Mouse (Mus musculus): ENCODE results near the gene Arfgef3.
"Not testable (repeated sequence)": the region's sequence is repeated elsewhere in the genome, so short reads cannot be mapped to it uniquely, and the experiment has no call there.

Arfgef3 gene

DNA sequence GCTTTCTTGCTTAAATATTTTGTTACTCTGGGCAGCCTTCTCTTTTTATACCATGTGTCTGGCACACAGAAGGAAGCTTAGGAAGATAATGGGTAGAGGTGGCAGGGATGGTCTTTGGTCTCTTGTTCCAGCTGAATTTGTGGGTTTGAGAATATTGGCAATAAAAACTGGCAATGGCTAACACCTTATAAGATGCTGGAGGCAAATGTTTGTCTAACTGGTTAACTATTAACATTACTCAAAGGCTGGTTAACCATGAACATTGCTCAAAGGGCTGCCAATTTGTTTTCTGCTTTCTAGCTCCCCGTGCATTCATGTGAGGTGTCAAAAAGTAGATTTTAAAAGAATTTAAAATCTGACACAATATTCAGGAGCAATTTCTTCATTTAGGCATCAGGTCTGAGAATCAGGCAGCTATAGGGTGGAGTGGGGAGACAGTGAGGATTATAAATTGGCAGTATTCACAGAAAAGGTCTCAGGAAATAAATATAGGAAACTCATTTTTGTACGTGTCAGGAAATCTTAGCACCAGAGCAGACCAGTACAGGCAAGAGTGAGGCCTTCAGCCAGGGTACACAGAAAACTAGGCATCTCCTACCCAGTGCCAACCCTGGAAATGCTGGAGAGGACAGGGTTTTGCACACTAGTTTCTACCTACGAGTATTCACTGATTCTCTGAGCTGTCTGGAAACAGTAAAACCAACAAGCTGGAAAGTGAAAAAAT, 62.9 kb downstream of the Arfgef3 start:
- DNase-seq = no peak

DNA sequence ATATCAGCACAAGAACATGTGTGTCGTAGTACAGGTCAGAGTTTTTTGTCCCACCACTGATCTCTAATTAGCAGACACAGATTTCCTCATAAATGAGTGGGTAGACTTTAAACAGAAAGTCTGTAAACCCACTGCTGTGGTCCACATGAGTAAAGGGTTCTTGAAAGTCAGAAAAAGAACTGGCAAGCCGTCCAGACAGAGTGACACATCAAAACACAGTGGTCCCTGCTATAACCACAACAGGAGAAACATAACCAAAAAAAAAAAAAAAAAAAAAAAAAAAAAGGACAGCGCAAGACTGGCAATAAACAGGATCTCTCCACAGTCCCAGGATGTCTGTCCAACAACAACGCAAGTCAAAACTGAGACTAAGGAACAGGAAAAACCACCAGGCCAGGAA, 64.9 kb downstream of the Arfgef3 start:
- no peak for DNase-seq

DNA sequence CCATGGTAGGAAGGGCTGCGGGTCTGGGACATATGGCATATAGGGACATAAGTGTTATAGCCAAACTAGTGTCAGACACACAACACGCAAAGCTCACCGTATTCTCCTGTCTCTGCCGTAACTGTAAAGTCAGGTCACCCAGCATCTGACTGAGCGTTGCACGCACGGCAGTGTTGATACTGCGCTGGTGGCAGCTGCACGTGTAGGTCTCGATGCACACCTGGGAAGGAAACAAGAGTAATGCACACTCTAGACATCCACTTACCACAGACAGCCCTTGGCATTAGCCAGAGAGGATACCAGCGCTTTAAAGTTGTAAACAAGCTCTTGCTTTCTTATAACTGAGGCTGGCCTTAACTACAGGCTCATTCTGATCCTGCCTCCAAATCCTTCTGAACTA, 79.0 kb downstream of the Arfgef3 start:
- DNase-seq = no peak

DNA sequence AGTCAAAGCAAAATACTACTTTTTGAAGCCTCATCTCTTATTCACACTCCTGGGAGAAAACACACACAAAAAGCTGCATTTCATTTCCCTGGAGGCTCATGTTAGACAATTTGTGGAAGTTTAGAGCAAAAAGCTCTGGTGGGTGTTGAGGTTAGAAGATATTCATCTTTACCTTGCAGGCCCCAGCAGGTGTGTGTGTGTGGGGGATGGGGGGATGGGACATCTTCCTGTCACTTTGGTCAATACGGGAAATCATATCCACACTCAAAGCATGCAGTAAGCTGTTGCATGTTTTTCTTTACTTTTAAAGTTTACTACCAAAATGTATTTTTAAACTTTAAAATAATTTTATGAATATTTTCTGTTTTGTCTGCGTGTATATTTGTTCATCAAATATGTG, 79.7 kb downstream of the Arfgef3 start:
- DNase-seq = no peak

DNA sequence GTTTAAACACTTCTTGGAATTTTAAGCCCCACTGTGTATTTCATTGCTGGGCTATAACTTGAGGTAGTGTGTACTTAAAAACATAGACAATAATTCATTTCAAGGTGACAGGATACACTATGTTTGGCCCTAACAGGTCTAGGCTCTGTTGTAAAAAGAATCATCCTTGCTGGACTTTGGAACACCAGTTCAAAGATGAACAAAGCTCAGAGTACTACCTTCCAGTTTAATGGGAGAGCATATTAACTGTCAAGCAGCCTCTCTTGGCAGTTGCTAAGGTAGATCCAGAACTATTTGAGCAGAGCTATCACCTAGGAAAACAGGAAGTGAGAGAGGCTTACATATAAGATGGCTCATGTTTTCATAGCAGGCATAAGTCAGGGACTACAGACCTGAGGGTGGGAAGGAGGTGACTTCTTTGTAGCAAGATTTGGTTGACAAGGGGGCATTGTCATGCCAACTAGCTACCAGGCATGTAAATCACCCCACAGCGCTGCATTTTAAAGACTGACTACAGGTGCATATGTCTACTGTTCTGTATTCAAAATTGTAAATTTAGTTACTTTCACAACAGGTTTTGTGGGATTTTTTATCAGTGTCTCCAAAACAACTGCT, 82.0 kb downstream of the Arfgef3 start:
- DNase-seq = no peak

DNA sequence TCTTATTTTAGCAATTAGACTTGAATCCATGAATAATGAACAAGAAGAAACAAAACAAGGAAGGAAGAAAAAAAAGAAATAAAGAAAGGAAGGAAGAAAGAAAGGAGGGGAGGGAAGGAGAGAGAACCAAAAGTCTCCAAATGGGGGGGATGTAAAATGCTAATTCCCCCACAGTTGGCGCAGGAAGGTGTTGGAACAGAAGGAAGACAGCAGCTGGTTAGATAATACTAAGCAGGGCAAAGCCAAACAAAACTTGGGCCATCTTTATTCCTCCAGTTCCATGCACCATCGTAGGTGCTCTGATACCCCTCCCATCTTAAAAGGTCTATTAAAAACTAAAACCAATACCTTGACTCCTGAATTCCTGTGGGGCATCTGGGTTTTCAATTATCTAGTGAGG, 82.8 kb downstream of the Arfgef3 start:
- no peak for DNase-seq

DNA sequence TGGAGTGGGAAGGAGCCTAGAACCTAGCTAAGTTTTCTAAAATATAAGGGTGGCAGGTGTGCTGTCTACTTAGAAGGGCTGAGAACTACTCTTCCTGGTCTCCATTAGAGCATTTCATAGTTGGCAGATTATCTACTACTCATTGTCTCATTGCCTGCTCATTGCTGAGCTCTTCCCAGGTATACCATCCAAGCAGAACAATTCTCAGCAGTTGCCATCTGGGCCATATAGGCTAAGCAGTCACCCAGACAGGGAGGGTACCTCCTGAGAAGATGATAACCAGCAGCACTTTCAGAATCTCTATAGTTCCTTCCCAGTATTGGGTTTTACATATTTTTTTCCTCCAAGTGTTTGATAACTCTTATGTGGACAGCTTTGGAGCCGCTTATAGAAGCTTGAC, 86.2 kb downstream of the Arfgef3 start:
- DNase-seq = no peak

DNA sequence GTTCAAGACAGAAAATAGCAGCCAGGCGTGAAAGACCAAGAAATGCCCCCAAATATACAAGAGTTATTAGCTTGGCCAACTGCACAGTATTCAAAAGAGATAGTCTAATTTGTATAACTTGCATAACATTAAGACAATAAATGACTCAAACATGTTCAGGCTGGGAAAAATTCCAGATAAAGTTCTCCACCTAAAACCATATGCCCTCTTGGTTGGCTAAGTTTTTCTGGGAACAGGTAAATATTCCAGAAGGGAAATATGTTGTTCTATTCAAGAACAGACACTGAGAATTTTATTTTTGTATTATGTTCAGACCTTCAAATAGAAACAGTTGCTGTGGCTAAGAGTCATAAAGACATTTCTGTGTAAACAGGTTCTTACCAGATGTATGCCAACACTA, 96.7 kb downstream of the Arfgef3 start:
- DNase-seq = no peak

DNA sequence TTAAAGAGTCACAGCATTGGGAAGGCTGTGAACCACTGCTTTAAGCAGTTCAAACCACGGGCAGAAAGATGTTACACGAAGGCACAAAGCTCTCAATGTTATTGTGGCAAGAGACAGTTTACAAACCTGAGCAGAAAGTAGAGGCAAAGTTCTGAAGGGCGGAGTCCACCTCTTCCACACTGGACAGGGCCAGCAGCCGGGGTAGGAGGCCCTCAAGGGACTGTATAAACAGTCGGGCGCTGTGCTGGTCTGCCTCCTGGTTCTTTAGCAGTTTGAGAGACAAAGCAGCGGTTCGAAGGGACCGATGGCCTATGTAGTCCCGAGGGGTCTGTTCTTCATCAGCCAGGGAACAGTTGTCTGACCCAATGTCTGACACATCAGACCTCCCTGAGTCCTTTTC, 97.7 kb downstream of the Arfgef3 start:
- no peak for DNase-seq

DNA sequence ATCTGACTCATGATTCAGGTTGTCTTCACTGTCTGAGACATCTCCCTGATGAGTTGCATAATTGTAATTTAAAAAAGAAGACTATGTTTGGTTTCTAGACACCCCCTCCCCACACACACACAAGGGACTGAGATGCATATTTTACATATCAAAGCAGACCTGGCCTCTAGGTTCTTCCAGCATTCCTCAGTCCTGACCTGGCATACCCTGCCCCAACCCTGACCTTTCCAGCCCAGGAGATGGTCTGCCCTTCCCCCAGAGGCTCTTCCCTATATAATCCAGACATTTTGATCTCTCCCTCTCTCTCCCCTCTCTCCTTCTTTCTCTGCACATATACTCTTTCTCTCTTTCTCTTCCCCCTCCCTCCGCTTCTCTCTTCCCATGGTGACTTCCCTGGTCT, 99.4 kb downstream of the Arfgef3 start:
- no peak for DNase-seq

DNA sequence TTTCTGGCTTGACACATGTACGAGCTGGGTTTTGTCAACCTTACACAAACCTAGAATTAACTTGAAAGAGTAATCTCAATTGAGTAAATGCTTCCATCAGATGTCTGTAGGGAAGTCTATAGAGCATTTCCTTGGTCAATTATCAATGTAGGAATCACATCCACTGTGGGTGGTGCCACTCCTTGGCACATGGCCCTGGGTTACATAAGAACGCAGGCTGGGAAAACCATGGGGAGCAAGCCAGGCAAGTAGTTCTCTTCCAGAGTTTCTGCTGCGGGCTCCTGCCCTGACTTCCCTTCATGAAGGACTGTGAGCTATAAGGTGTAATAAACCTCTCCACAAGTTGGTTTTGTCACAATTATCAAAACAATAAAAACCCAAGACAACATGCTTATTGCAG, 100.2 kb downstream of the Arfgef3 start:
- no peak for DNase-seq

DNA sequence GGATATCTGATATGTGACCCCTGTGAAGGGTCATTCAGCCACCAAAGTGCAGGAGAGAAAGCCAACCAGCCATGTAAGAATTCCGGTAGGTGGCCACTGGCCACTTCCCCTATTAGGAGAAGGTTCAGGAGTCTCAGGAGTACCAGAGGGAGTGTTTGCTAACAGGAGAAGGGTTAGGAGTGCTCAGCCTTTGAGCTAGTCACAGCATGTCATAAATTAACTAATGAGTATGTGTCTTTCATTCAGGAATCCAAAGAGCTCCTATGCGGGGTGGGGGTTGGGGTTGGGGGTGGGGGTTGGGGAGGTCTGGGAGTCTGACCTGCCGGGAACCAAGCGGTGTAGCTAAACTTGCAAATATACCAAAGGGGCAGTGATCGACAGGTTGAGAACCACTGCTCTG, 100.9 kb downstream of the Arfgef3 start:
- DNase-seq = no peak

DNA sequence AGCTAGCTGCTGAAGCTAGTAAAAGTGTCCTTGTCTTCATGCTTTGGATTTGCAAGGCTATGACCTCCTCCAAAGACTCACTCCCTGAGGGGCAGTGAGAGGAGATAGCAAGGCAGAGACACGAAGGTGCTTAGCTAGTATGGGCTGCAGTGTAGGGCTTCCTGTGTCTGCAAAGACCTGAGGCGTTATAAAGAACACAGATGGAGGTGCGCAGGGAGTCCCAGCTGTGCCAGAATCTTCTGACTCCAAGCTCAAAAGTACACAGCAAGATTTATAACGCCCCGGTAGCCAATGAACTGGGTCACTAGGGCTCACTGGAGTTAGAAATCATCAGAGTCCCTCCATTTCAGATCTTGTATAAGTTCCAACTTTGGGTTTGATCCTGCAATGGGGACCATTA, 103.2 kb downstream of the Arfgef3 start:
- DNase-seq = no peak

DNA sequence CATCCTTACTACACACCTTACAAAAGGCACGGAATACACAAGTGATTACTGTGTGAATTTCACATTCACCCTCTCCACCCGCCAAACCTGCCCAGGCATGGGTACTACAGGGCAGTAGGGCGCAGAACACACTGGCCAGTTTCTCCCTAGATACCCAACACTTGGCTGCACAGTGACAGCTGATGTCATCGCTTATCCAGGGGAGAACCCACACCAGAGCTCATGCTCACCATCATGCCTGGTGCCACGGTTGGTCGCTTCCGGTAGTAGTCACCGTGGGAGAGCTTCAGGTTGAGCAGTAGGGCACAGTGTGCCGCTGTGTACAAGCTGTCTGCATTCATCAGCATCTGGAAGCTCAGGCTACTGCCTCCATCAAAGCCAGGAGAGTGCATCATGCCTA, 108.3 kb downstream of the Arfgef3 start:
- no peak for DNase-seq

DNA sequence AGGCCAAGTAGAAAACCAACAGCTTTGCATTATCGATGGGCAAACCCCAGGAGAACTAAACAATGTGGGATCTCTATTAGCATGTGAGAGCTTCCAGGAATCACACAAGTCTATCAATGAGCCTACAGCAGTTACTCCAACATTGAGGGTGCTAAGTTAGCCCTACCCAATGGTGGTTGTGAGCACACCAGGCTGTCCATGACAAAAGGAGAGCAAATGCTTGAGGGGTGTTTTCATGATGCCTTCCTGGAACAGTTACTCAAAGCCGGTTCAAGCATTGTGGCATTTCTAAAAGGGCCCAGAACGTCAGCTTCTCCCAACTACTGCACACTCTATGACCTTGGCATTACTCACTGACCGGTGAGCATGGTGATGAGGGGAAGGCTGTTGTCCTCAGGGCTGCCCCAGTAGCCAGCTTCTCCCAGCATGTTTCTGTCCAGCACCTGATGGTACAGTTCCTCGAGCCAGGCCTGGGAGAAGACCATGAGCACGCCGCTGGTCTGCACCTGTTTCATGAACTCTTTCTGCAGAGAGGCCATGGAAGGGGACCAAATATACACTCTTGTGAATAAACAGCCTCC, 109.3 kb downstream of the Arfgef3 start:
- DNase-seq = no peak

DNA sequence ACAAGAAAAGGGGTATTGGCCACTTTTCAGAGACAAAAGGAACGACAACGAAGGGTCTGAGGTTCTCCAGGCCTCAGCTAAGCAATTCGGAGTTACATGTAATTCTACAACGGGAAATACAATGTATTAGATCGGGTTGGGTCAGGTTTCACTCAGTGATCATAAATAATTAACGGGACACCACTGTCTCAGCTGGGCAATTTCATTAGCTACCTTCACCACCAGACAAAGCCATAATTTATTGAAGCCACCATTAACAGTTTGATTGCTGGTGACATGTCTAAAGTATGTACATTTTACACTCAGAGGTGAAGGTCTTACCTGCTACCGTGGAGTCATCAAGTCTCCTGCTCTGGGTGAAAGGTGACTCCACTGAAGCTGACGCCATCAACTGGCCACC, 113.3 kb downstream of the Arfgef3 start:
- DNase-seq = no peak

DNA sequence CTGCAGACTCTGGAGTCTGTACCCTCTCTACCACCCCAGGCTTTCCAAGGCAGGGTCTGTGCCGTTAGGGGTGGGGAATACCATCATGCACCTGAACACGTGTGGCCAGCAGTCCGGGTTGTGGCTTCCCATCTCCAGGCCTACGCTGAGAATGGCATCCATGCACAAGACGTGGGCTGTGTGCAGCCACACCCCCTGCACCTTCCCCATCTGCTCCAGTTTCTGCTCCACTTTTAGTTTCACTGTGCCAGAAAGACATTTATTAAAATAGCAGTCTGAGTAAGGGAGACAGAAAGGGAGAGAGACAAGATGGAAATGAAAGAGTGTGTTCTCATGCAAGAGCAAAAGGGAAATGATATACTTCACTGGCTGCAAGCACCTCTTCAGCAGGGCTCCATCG, 116.2 kb downstream of the Arfgef3 start:
- no peak for DNase-seq

DNA sequence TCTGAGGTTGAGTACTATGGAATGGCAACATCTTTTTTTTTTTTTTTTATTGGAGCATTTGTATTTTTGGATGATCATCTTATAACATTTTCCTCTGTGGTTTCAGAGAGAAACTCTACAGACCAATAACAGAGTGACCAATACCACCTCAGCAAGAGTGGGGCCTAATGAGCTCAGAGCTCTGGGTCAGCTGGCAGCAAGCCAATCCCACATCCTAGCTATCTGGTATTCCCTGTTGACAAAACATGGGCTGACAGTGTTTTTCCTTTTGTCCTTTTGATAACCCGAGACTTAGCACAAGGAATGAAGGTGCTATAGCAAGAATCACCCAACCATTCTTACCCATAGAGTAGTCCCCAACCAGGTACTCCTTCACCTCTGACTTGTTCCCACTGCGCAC, 131.0 kb downstream of the Arfgef3 start:
- no peak for DNase-seq

DNA sequence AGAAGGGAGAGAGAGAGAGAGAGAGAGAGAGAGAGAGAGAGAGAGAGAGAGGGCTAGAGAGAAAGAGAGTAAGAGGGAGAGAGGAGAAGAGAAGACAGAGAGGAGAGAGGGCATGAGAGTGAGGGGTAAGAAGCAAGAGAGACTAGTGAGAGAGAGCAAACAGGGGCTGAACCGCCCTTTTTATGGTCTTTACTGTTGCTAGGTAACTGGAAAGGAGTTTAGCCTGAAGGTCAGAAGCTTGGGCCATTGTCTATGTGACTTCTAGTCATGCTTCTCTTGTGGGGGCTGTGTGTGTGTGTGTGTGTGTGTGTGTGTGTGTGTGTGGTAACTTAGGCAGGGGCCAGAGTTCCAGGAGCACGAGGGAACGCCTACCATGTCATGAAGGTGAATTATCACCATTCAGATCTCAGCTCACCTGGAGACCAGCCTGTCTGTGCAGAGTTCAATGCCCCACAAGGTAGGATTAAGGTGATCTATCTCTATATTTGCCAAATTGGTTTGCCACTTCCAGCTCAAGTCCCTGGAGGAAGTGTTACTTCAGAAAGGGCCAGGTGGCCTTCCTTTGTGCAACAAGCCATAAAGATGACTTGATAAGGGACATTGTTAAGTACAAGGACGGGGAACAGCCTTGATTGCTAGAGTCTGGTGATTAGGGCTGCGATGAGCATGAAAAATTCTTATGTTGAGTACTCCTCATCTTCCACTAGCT, 138.8 kb downstream of the Arfgef3 start:
- DNase-seq = not testable (repeated sequence)

DNA sequence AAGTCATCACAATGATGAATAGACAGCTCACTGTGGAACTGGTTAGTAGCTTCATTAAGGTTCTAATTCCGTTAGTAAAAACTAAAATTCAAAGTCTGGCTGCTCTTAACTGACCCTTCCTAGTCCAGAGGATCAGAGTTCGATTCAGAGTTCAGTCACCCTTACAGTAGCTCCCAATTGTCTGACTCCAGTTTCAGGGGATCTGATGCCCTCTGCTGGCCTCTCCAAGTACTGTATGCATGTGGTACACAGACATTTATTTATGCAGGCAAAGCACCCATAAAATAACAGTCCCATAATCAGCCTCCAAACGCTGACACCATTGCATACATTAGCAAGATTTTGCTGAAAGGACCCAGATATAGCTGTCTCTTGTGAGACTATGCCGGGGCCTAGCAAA, 141.7 kb downstream of the Arfgef3 start:
- DNase-seq = peak; percentile 64

DNA sequence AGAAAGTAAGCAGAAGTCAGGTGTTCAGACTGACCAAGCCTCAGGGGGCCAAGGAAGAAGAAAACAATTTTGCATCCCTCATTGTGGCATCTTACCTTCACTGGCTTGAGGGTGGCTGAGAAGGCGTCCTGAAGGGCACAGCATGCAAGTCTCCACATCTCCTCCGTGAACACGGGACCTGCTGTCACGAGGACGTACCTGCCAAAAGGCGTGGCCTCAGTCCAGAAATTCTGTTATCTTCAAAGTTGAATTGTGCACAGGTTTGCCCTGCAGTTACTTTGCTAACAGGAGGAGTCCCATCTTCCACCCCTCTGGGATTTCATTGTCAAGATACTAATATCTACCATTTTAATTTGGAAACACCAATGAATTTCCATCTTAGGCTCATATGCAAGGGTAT, 146.1 kb downstream of the Arfgef3 start:
- DNase-seq = no peak

DNA sequence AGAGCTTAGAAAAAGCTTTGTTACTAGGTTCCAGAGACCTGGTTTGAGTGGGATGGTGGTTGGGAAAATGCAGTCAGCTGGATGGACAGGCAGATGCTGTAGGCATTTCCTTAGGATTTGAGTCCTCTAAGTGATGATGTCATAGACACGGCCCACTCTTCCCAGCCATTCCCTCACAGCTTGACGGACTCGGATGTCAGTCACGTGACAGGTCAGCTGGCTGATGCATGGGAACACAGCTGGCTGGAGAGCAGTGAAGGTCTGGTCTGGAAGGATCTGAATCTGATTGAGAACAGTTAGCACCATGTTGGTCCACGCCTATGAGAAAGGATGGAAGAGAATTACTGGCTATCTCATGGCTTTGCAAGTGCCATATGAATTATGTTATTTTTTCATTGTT, 154.3 kb downstream of the Arfgef3 start:
- DNase-seq = no peak

DNA sequence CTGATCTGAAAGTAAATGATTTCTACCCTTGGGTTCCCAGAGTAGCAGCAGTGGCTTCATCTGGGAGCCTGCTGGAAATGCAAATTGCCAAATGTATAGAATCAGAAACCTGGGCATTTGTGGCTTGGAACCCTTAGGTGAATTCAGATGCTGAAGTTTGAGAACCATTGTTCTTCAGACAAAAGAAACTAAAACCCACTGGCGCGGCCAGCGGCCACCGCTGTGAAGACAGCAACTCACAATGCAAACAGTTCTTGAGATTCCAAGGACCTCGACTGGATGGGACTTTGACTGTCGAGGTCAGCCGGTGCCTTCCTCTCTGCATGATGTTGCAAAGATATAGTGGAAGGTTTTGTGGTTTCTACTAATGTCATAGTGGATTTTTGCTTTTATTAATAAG, 159.6 kb downstream of the Arfgef3 start:
- DNase-seq = no peak

DNA sequence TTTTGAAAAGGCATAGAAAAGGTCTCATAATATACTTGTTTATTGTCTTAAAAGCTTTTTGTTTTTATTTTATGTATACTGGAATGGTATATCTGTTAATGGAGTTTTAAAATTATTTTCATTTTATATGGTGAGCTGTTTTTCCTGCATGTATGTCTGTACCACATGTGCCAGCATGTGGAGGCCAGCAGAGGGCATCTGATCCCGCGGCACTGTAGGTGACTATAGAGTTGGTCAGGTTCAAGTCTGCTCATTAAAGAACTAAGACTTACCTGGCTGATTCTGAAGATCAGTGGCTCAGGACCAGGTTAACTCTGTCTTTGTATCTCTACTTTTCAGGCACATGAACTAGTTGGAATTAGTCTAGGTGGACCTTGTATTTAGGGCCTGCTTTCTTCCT, 171.2 kb downstream of the Arfgef3 start:
- no peak for DNase-seq

All from B cell, adult 2 months (primary cell).